Mouse (Mus musculus): ENCODE data around the gene Pxdc1. TPM values are rescaled to one million over a fixed set of nuclear protein-coding genes. Genes with fewer than 3 reads are reported as not detected.

The Pxdc1 gene
- polyA plus RNA-seq, 1 experiment from 2014 or later = 11.8 TPM

DNA sequence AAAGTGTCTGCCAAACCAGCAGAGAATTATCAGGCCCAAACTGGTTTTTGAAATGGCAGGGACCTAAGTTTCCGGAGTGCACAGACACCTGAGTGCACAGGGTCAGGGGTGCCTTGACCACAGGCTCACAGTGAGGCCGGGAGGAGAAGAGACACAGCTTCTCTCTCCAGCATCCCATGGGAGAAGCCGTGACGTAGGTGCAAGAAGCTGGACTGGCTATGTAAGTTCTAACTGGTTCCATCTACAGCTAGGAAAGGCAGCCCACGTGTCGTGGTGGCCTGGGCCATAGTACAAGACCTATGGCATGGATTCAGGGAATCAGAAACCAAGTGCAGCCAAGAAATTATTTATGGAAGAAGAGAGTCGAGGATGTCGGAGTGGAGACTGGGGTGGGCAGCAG, 6.1 kb downstream of the Pxdc1 start:
- no peaks in the 10 kb centered on the region for H3K36me3 ChIP-seq
- H3K4me3 ChIP-seq (replicated peaks) = no peak overlapping the region
- peaks cover 51% of the 10 kb centered on the region for H3K4me1 ChIP-seq
- H3K9ac ChIP-seq = no peak overlapping the region
- H3K9me3 ChIP-seq (replicated peaks) = no peaks in the 10 kb centered on the region
- H3K4me2 ChIP-seq = no peak overlapping the region
- WGBS = 79% methylated on average over 8 of the region's 8 CpGs
- no peak overlapping the region for H3K27ac ChIP-seq
- H3K27me3 ChIP-seq = peaks cover 37% of the 10 kb centered on the region
- ATAC-seq (replicated peaks; ENCODE audit: low FRiP score) = no peak

- Histone ChIP-seq H3K27me3 (peaks cover 28% of the 10 kb centered on the region), H3K9me3 (replicated peaks) (no peaks in the 10 kb centered on the region), H3K27ac (no peak overlapping the region), H3K4me2 (no peak overlapping the region), H3K9ac (no peak overlapping the region), H3K4me3 (replicated peaks) (no peak overlapping the region), H3K4me1 (peaks cover 42% of the 10 kb centered on the region), H3K36me3 (no peaks in the 10 kb centered on the region)
- ATAC-seq (replicated peaks; ENCODE audit: low FRiP score) = no peak
- 62% methylated on average over 7 of the region's 7 CpGs for WGBS
Observed at GRCm38 (mm10) chr13:34646240-34646750, 7.0 kb downstream of the Pxdc1 start.

DNA sequence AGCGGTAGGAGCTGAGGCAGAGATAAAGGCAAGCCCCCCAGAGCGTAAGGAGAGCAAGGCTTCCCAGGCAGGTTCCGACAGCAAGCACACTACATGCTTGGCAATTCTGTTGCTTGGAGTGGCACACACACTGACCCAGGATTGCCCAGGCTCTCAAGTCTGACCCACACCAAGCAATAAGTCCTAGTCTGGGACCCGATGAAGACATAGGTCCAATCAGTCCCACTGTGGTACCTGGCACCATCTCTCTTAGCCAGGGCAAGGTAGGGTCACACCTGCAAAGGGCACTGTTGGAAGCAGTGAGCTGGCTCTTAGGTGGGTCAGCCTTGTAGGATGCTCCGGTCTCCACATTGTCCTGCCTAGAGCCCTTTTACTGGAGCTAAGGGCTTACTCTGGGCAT, 7.8 kb downstream of the Pxdc1 start:
- 94% methylated on average over 5 of the region's 5 CpGs for WGBS
- H3K4me3 ChIP-seq (replicated peaks) = no peak overlapping the region
- no peak overlapping the region for H3K4me2 ChIP-seq
- H3K4me1 ChIP-seq = peaks cover 35% of the 10 kb centered on the region
- ATAC-seq (replicated peaks; ENCODE audit: low FRiP score) = no peak
- H3K9me3 ChIP-seq (replicated peaks) = no peaks in the 10 kb centered on the region
- H3K9ac ChIP-seq = no peak overlapping the region
- peaks cover 20% of the 10 kb centered on the region for H3K27me3 ChIP-seq
- H3K27ac ChIP-seq = no peak overlapping the region
- no peaks in the 10 kb centered on the region for H3K36me3 ChIP-seq

- Histone ChIP-seq H3K27ac (no peak overlapping the region), H3K4me1 (peaks cover 30% of the 10 kb centered on the region), H3K27me3 (peaks cover 12% of the 10 kb centered on the region; the same call in 1 of the 2 replicates), H3K4me2 (no peak overlapping the region), H3K4me3 (replicated peaks) (no peak overlapping the region), H3K9ac (no peak overlapping the region), H3K36me3 (no peaks in the 10 kb centered on the region), H3K9me3 (replicated peaks) (no peaks in the 10 kb centered on the region)
- no peak for ATAC-seq (replicated peaks; ENCODE audit: low FRiP score)
- 74% methylated on average over 14 of the region's 14 CpGs for WGBS
Observed at GRCm38 (mm10) chr13:34644401-34644800, 8.9 kb downstream of the Pxdc1 start.

GRCm38 (mm10) chr13:34643926-34644325, 9.4 kb downstream of the Pxdc1 start:
- Histone ChIP-seq H3K4me1 (peaks cover 30% of the 10 kb centered on the region), H3K4me2 (no peak overlapping the region), H3K27ac (no peak overlapping the region), H3K27me3 (peaks cover 10% of the 10 kb centered on the region; the same call in 1 of the 2 replicates), H3K9me3 (replicated peaks) (no peaks in the 10 kb centered on the region), H3K4me3 (replicated peaks) (no peak overlapping the region), H3K36me3 (no peaks in the 10 kb centered on the region), H3K9ac (no peak overlapping the region)
- WGBS = 65% methylated on average over 4 of the region's 4 CpGs
- ATAC-seq (replicated peaks; ENCODE audit: low FRiP score) = no peak

DNA sequence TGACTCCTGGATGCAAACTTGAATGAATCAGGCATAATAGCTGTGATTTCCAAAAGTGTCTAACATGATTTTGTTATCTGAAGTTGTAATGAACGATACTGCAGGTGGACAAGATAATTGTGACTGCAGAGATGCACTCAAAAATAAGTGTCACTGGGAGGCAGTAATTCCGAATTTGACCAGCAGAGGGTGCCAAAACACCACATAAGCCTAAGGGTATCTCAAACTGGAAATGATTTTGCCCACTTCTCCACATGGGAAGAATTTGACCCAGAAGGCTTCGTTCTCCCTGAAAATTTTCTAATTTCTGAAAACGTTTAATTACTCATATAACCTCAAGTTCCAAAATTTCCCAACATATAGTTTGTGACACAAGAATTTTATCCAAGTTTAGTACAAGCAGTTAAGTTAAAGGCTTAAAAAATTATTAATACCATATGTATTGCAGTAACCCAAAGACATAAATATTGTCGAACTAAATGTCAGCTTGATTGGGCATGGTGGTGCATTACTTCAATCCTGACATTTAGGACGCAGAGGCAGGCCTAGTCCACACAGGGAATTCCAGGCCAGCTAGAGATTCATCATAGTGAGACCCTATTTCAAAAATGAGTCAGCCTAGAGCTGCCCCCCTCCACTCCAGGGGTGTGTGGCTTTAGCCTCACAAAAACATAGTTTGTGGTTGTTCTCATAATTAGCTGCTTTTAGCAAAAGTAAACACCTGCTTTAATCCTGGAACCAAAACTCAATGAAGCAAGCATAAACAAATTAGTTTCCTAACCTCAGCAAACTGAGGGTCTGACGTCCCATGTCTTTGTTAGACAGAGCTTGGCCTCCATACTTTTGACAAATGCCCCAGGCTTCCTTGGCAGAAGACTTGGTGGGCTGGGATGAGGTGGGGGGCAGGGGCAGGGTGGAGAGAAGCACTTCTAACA, 10.1 kb downstream of the Pxdc1 start:
- 0 out of 2 replicates have a peak, but pooled peaks cover 4% of the 10 kb centered on the region for H3K36me3 ChIP-seq
- H3K9ac ChIP-seq = no peak overlapping the region
- H3K27ac ChIP-seq = no peak overlapping the region
- no peak overlapping the region for H3K4me2 ChIP-seq
- peaks cover 3% of the 10 kb centered on the region; the same call in 1 of the 2 replicates for H3K27me3 ChIP-seq
- WGBS = 30% methylated on average over 7 of the region's 7 CpGs
- H3K9me3 ChIP-seq (replicated peaks) = no peaks in the 10 kb centered on the region
- H3K4me3 ChIP-seq (replicated peaks) = no peak overlapping the region
- H3K4me1 ChIP-seq = peaks cover 26% of the 10 kb centered on the region
- ATAC-seq (replicated peaks; ENCODE audit: low FRiP score) = no peak

- Histone ChIP-seq H3K9me3 (replicated peaks) (no peaks in the 10 kb centered on the region), H3K36me3 (peaks cover 13% of the 10 kb centered on the region; the same call in 1 of the 2 replicates), H3K4me2 (no peak overlapping the region), H3K4me3 (replicated peaks) (no peak overlapping the region), H3K4me1 (peaks cover 9% of the 10 kb centered on the region), H3K27ac (no peak overlapping the region), H3K9ac (no peak overlapping the region), H3K27me3 (no peaks in the 10 kb centered on the region)
- ATAC-seq (replicated peaks; ENCODE audit: low FRiP score) = no peak
- WGBS = 63% methylated on average over 2 of the region's 2 CpGs
Observed at GRCm38 (mm10) chr13:34641066-34641465, 12.2 kb downstream of the Pxdc1 start.

DNA sequence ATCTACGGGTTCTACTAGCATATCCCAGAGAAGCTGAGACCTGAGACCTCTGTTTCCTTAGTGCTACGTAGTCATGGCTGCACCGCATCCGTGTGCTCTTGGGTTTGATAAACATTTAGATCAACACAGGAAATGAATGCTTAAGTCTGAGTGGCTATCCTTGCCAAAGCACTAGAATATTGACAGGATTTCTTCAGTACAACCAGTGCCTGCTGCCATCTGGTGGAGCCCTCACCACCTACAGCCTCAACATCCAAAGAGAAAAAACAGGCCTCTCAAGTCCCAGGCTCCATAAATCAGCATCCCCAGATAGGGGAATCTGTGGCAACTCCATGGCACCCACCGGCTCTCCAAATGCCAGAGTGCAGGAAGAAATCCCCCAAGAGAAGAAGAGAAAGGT, 17.3 kb downstream of the Pxdc1 start:
- ATAC-seq (replicated peaks; ENCODE audit: low FRiP score) = no peak
- no peak overlapping the region for H3K9ac ChIP-seq
- peaks cover 16% of the 10 kb centered on the region; the same call in 1 of the 2 replicates for H3K36me3 ChIP-seq
- no peaks in the 10 kb centered on the region for H3K4me1 ChIP-seq
- H3K27me3 ChIP-seq = no peaks in the 10 kb centered on the region
- no peak overlapping the region for H3K27ac ChIP-seq
- no peak overlapping the region for H3K4me2 ChIP-seq
- no peaks in the 10 kb centered on the region for H3K9me3 ChIP-seq (replicated peaks)
- no peak overlapping the region for H3K4me3 ChIP-seq (replicated peaks)
- 39% methylated on average over 5 of the region's 5 CpGs for WGBS

- Histone ChIP-seq H3K9ac (no peak overlapping the region), H3K4me2 (no peak overlapping the region), H3K9me3 (replicated peaks) (no peaks in the 10 kb centered on the region), H3K27ac (no peak overlapping the region), H3K4me1 (no peaks in the 10 kb centered on the region), H3K27me3 (no peaks in the 10 kb centered on the region), H3K4me3 (replicated peaks) (no peak overlapping the region), H3K36me3 (peaks cover 12% of the 10 kb centered on the region; the same call in 1 of the 2 replicates)
- no peak for ATAC-seq (replicated peaks; ENCODE audit: low FRiP score)
- WGBS = 96% methylated on average over 8 of the region's 8 CpGs
Observed at GRCm38 (mm10) chr13:34630319-34630718, 23.0 kb downstream of the Pxdc1 start.

DNA sequence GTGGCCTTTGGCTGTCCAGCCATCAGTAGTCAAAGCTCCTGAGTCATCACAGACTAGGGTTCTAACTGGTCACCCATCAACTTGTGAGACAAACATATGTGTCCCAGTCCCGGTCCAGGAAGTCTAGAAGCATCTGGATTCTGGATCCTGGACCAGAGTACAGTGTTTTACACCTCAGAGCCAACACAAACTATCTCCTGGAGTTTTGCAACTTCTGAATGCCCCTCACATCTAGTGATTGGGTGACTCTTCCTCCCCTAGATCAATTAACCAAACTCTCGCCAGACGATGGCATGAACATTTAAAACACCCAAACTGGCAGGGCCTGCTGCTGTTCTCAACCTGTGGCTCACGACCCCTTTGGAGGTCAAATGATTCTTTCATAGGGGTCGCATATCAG, 23.5 kb downstream of the Pxdc1 start:
- H3K4me1 ChIP-seq = no peaks in the 10 kb centered on the region
- no peak overlapping the region for H3K9ac ChIP-seq
- H3K9me3 ChIP-seq (replicated peaks) = no peaks in the 10 kb centered on the region
- ATAC-seq (replicated peaks; ENCODE audit: low FRiP score) = no peak
- H3K27ac ChIP-seq = no peak overlapping the region
- 91% methylated on average over 5 of the region's 5 CpGs for WGBS
- no peaks in the 10 kb centered on the region for H3K27me3 ChIP-seq
- no peak overlapping the region for H3K4me2 ChIP-seq
- H3K4me3 ChIP-seq (replicated peaks) = no peak overlapping the region
- peaks cover 12% of the 10 kb centered on the region; the same call in 1 of the 2 replicates for H3K36me3 ChIP-seq

DNA sequence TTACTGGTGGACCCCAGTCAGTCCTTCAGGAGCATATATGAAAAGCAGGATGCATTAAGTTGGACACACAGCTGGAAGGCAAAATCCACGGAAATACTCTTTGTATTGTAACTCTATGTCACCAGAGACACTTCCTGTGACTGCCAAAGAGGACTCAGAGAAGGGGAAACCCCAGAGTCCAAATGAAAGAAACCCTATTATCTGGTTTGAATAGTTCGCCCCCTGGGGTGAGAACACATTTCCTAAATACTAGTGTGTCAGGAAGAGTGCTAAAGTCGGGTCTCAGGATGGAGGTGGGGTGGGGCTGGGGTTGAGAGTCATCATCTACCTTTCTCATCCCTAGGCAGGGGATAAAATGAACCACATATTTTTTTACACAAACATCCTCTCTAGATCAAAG, 25.8 kb downstream of the Pxdc1 start:
- Histone ChIP-seq H3K4me2 (no peak overlapping the region), H3K36me3 (peaks cover 8% of the 10 kb centered on the region; the same call in 1 of the 2 replicates), H3K4me3 (replicated peaks) (no peak overlapping the region), H3K27ac (no peak overlapping the region), H3K27me3 (no peaks in the 10 kb centered on the region), H3K9me3 (replicated peaks) (no peaks in the 10 kb centered on the region), H3K4me1 (no peaks in the 10 kb centered on the region), H3K9ac (no peak overlapping the region)
- no peak for ATAC-seq (replicated peaks; ENCODE audit: low FRiP score)
- WGBS = 57% methylated on average over 3 of the region's 3 CpGs

DNA sequence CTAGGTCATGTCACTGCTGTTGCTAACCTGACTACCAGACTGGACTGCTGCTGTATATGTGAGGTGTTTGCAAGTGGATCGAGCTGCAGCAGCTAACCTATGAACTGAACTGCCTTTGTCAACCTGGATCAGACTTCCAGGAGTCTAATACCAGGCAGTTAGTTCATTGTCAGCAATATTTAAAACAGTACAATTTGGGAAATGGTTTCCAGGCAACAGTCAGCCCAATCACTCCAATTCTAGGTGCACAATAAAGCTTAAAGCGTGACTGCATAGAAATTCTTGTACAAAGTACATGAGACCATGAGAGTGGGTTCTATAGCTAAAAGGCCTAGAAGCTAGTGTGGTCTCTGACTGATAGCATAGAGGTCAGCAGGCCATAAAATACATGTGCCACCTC, 28.9 kb downstream of the Pxdc1 start:
- Histone ChIP-seq H3K27me3 (no peaks in the 10 kb centered on the region), H3K9me3 (replicated peaks) (no peaks in the 10 kb centered on the region), H3K4me1 (no peaks in the 10 kb centered on the region), H3K36me3 (peaks cover 4% of the 10 kb centered on the region; the same call in 1 of the 2 replicates), H3K4me2 (no peak overlapping the region), H3K9ac (no peak overlapping the region), H3K27ac (no peak overlapping the region), H3K4me3 (replicated peaks) (no peak overlapping the region)
- ATAC-seq (replicated peaks; ENCODE audit: low FRiP score) = no peak
- WGBS = 87% methylated on average over 2 of the region's 2 CpGs
